Mouse (Mus musculus): Measurements from ENCODE around the gene Cyp2f2. TPM values are rescaled to one million over a fixed set of nuclear protein-coding genes. Genes with fewer than 3 reads are reported as not detected.

Cyp2f2 gene
- polyA plus RNA-seq, 1 experiment from 2014 or later: not detected

- Histone ChIP-seq H3K36me3 (no peaks in the 10 kb centered on the region), H3K9me3 (no peaks in the 10 kb centered on the region), H3K4me3 (replicated peaks) (no peak overlapping the region), H3K27ac (no peak overlapping the region), H3K4me1 (replicated peaks) (no peaks in the 10 kb centered on the region), H3K9ac (replicated peaks) (no peak overlapping the region), H3K27me3 (no peaks in the 10 kb centered on the region), H3K4me2 (replicated peaks) (no peak overlapping the region)
- no peak for ATAC-seq
- 61% methylated on average over 3 of the region's 3 CpGs for WGBS
Measured at GRCm38 (mm10) chr7:27128162-27128561, 8.5 kb downstream of the Cyp2f2 start.

- 93% methylated on average over 13 of the region's 13 CpGs for WGBS
- Histone ChIP-seq H3K27me3 (no peaks in the 10 kb centered on the region), H3K4me1 (replicated peaks) (no peaks in the 10 kb centered on the region), H3K4me3 (replicated peaks) (no peak overlapping the region), H3K4me2 (replicated peaks) (no peak overlapping the region), H3K9me3 (no peaks in the 10 kb centered on the region), H3K36me3 (no peaks in the 10 kb centered on the region), H3K9ac (replicated peaks) (no peak overlapping the region), H3K27ac (no peak overlapping the region)
- no peak for ATAC-seq
Measured at GRCm38 (mm10) chr7:27128946-27129345, 9.2 kb downstream of the Cyp2f2 start.

DNA sequence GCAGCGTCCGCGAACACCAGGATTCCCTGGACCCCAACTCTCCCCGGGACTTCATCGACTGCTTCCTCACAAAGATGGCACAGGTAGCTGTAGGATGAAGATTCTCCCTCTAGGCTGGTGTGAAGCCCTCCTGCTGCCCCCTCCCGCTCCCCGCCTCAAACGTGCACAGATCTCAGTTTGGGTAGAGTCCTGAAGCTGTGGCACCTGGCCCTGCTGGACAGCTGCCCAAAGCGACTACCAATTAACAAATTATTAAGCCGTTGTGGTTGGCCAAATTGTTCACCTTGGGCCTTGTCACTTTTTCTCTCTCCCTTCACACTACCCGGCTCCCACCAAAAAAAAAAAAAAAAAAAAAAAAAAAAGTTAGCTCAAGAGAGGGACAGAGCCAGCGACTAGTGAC lies 10.1 kb downstream of the Cyp2f2 start:
- no peak overlapping the region for H3K9ac ChIP-seq (replicated peaks)
- ATAC-seq: no peak
- H3K4me3 ChIP-seq (replicated peaks): no peak overlapping the region
- H3K36me3 ChIP-seq: no peaks in the 10 kb centered on the region
- no peaks in the 10 kb centered on the region for H3K27me3 ChIP-seq
- no peak overlapping the region for H3K27ac ChIP-seq
- H3K4me2 ChIP-seq (replicated peaks): no peak overlapping the region
- no peaks in the 10 kb centered on the region for H3K9me3 ChIP-seq
- WGBS: 95% methylated on average over 12 of the region's 12 CpGs
- no peaks in the 10 kb centered on the region for H3K4me1 ChIP-seq (replicated peaks)

DNA sequence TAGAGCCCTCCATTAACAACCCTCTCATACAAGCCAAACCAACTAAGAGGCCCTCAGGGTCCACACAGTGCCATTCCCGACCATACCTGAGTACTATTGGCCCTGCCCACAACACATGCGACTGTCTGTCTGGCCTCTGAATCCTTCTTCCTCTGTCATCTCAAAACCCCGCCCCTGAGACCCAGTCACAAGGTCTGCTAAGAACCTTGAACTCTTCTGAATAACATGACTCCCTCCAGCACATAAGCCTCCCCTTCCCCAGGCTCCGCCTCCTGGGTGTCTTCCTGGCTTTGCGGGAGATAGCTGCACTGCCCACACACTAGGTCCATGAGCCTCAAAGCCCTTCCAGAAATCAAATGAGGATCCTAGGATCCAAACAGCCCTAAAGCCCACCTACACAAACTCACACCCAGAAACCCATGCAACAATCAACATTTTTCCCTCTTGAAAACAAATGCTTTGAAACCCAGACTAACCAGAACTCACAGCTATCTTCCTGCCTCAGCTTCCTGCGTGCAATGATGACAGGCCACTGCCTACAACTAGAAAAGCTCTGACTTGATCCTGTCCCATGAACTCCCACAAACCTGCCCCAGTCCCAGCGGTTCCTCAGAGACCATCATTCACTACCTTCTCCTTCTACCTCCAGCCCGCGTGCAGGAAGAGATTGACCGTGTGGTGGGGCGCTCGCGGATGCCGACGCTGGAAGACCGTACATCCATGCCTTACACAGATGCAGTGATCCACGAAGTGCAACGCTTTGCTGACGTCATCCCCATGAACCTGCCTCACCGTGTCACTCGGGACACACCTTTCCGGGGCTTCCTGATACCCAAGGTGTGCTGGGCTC lies 11.0 kb downstream of the Cyp2f2 start:
- Histone ChIP-seq H3K36me3 (no peaks in the 10 kb centered on the region), H3K9me3 (no peaks in the 10 kb centered on the region), H3K4me1 (replicated peaks) (no peaks in the 10 kb centered on the region), H3K4me3 (replicated peaks) (no peak overlapping the region), H3K4me2 (replicated peaks) (no peak overlapping the region), H3K9ac (replicated peaks) (no peak overlapping the region), H3K27ac (no peak overlapping the region), H3K27me3 (no peaks in the 10 kb centered on the region)
- ATAC-seq: no peak
- WGBS: 88% methylated on average over 22 of the region's 22 CpGs

- H3K27ac ChIP-seq: no peak overlapping the region
- H3K27me3 ChIP-seq: no peaks in the 10 kb centered on the region
- no peaks in the 10 kb centered on the region for H3K36me3 ChIP-seq
- no peaks in the 10 kb centered on the region for H3K9me3 ChIP-seq
- H3K4me2 ChIP-seq (replicated peaks): no peak overlapping the region
- no peak overlapping the region for H3K4me3 ChIP-seq (replicated peaks)
- ATAC-seq: no peak
- H3K4me1 ChIP-seq (replicated peaks): no peaks in the 10 kb centered on the region
- WGBS: 61% methylated on average over 2 of the region's 2 CpGs
- no peak overlapping the region for H3K9ac ChIP-seq (replicated peaks)
Measured at GRCm38 (mm10) chr7:27131387-27131786, 11.7 kb downstream of the Cyp2f2 start.

DNA sequence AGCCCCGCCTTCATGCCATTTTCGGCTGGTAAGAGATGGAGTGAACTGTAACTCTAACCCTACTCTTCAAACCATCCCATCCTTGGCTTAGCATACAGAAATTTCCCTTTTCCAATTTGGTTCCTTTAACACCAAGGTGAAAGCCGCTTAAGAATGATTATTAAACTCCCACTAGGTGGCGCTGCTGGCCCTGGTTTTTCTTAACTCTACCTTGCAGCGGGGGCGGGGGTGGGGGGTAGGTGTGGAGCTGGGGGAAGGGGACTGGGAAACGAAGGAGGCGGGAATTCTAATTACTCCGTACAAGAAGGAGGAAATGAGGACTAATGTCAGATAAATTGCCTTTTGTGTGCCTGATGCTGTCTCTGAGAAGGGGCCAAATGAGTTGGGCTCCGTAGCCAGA lies 12.9 kb downstream of the Cyp2f2 start:
- Histone ChIP-seq H3K9ac (replicated peaks) (no peak overlapping the region), H3K27ac (no peak overlapping the region), H3K4me2 (replicated peaks) (no peak overlapping the region), H3K9me3 (no peaks in the 10 kb centered on the region), H3K4me1 (replicated peaks) (no peaks in the 10 kb centered on the region), H3K27me3 (no peaks in the 10 kb centered on the region), H3K36me3 (no peaks in the 10 kb centered on the region), H3K4me3 (replicated peaks) (no peak overlapping the region)
- ATAC-seq: no peak
- 19% methylated on average over 10 of the region's 10 CpGs for WGBS

GRCm38 (mm10) chr7:27133156-27133555 lies 13.4 kb downstream of the Cyp2f2 start:
- 79% methylated on average over 12 of the region's 12 CpGs for WGBS
- no peaks in the 10 kb centered on the region for H3K9me3 ChIP-seq
- peak; percentile 43 for ATAC-seq
- no peak overlapping the region for H3K9ac ChIP-seq (replicated peaks)
- no peak overlapping the region for H3K4me3 ChIP-seq (replicated peaks)
- no peaks in the 10 kb centered on the region for H3K4me1 ChIP-seq (replicated peaks)
- no peak overlapping the region for H3K27ac ChIP-seq
- no peak overlapping the region for H3K4me2 ChIP-seq (replicated peaks)
- no peaks in the 10 kb centered on the region for H3K36me3 ChIP-seq
- H3K27me3 ChIP-seq: no peaks in the 10 kb centered on the region

GRCm38 (mm10) chr7:27133757-27134156 lies 14.0 kb downstream of the Cyp2f2 start:
- no peak overlapping the region for H3K4me3 ChIP-seq (replicated peaks)
- WGBS: 87% methylated on average over 4 of the region's 4 CpGs
- H3K27me3 ChIP-seq: no peaks in the 10 kb centered on the region
- no peak for ATAC-seq
- H3K4me2 ChIP-seq (replicated peaks): no peak overlapping the region
- H3K36me3 ChIP-seq: no peaks in the 10 kb centered on the region
- H3K9me3 ChIP-seq: no peaks in the 10 kb centered on the region
- H3K4me1 ChIP-seq (replicated peaks): no peaks in the 10 kb centered on the region
- no peak overlapping the region for H3K27ac ChIP-seq
- H3K9ac ChIP-seq (replicated peaks): no peak overlapping the region

GRCm38 (mm10) chr7:27136410-27136996 lies 16.8 kb downstream of the Cyp2f2 start:
- Histone ChIP-seq H3K4me1 (replicated peaks) (no peaks in the 10 kb centered on the region), H3K27ac (no peak overlapping the region), H3K36me3 (no peaks in the 10 kb centered on the region), H3K4me2 (replicated peaks) (no peak overlapping the region), H3K4me3 (replicated peaks) (no peak overlapping the region), H3K9me3 (0 out of 2 replicates have a peak, but pooled peaks cover 6% of the 10 kb centered on the region), H3K9ac (replicated peaks) (no peak overlapping the region), H3K27me3 (no peaks in the 10 kb centered on the region)
- 60% methylated on average over 8 of the region's 8 CpGs for WGBS
- ATAC-seq: no peak

DNA sequence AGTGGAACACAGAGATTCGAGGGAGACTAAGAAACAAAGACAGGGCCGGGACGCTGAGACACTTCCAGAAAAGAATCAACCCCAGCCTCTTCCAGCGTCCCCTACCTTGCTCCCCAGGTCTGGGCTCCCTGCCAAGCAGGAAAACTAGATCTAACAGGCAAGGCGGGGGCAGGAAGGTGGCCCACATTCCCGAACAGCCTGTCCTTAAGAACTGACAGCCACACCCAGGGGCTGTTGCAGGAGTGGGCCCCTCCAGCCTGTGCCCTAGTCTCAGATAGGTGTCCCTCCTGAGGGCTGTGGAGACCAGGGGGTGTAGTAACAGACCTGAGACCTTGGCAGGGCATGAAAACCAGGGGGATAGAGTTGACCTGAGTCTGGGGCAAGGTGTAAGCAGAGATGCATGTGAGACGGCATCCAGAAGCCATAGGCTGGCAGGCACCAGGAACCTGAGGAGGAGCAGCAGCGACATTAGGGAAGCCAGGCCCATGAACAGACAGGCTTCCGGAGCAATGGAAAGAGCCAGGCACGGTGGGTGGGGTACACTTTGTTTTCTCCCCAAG lies 33.6 kb downstream of the Cyp2f2 start, which contains the start of gene Cyp2t4:
Cyp2t4 (plus strand) TSS at position 510 of the 560 bp plus-strand sequence.
- no peak within 1 kb of the TSS for H3K4me3 ChIP-seq (replicated peaks)
- H3K4me2 ChIP-seq (replicated peaks): no peak within 1 kb of the TSS
- no peaks in the 10 kb centered on the region for H3K9me3 ChIP-seq
- H3K4me1 ChIP-seq (replicated peaks): no peaks in the 10 kb centered on the region
- no peak for ATAC-seq
- 78% methylated on average over 10 of the region's 10 CpGs for WGBS
- H3K27me3 ChIP-seq: no peaks in the 10 kb centered on the region
- H3K36me3 ChIP-seq: peaks cover 15% of the 10 kb centered on the region
- no peak within 1 kb of the TSS for H3K27ac ChIP-seq
- H3K9ac ChIP-seq (replicated peaks): no peak within 1 kb of the TSS

DNA sequence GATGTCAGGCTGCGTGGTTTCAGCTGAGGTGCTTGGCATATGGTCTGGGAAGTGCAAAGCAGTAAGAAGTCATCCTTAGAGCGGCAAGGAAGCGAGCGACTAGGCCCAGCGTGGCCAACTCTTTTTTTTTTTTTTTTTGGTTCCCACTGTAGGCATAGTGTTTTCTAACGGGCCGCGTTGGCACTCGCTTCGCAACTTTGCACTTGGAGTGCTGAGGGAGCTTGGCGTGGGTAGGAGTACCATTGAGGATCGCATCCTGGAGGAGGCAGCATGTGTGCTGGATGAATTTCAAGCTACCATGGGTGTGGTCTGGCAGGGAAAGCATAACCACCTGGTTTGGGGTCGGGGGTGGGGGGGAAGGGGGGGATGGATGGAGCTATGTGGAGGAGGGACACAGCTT lies 36.3 kb downstream of the Cyp2f2 start:
- H3K4me2 ChIP-seq (replicated peaks): no peak overlapping the region
- no peaks in the 10 kb centered on the region for H3K27me3 ChIP-seq
- ATAC-seq: no peak
- H3K9ac ChIP-seq (replicated peaks): no peak overlapping the region
- H3K9me3 ChIP-seq: no peaks in the 10 kb centered on the region
- no peak overlapping the region for H3K27ac ChIP-seq
- H3K4me1 ChIP-seq (replicated peaks): peaks cover 15% of the 10 kb centered on the region
- WGBS: 84% methylated on average over 13 of the region's 13 CpGs
- no peak overlapping the region for H3K4me3 ChIP-seq (replicated peaks)
- peaks cover 32% of the 10 kb centered on the region for H3K36me3 ChIP-seq

- 96% methylated on average over 9 of the region's 9 CpGs for WGBS
- ATAC-seq: no peak
Measured at GRCm38 (mm10) chr7:27158171-27158570, 38.5 kb downstream of the Cyp2f2 start.

More at GRCm38 (mm10) chr7:27158171-27158570, 38.5 kb downstream of the Cyp2f2 start:
- H3K9me3 ChIP-seq: no peaks in the 10 kb centered on the region
- no peaks in the 10 kb centered on the region for H3K27me3 ChIP-seq
- H3K36me3 ChIP-seq: peaks cover 47% of the 10 kb centered on the region
- no peak overlapping the region for H3K4me2 ChIP-seq (replicated peaks)
- H3K9ac ChIP-seq (replicated peaks): no peak overlapping the region
- H3K4me3 ChIP-seq (replicated peaks): no peak overlapping the region
- no peak overlapping the region; the same call in 1 of the 2 replicates for H3K27ac ChIP-seq
- H3K4me1 ChIP-seq (replicated peaks): peaks cover 37% of the 10 kb centered on the region
